Mouse (Mus musculus): ENCODE measurements around the gene Map1lc3b.

DNA sequence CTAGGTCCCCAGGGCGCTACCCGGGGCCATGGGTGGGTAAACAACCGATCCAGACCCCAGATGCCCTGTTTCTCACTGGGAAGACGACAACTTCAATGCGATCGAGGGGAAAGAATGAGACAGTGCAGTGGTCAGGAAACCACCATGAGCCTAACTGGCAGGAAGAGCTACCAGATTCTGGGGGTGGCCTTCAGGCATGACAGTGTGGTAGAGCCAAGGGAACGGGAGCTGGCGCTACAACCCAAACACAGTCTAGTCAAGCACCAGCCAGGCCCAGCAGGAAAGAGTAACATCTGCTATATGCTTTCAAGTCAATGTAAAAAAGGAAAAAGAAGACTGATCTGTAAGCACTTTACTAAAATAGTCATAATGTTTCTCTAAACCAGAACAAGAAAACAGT, 46.0 kb downstream of the Map1lc3b start:
- TF ChIP-seq CTCF (IDR thresholded peaks at IDR 0.05; ENCODE audit: extremely low read depth, insufficient read depth, insufficient read length, insufficient replicate concordance) (no peak), POLR2A (IDR thresholded peaks at IDR 0.05; ENCODE audit: low read depth, low read length) (no peak)
